Mouse (Mus musculus): ENCODE results near the gene Kif28.
"Not testable (repeated sequence)": the region's sequence is repeated elsewhere in the genome, so short reads cannot be mapped to it uniquely, and the experiment has no call there.

Kif28 gene

DNA sequence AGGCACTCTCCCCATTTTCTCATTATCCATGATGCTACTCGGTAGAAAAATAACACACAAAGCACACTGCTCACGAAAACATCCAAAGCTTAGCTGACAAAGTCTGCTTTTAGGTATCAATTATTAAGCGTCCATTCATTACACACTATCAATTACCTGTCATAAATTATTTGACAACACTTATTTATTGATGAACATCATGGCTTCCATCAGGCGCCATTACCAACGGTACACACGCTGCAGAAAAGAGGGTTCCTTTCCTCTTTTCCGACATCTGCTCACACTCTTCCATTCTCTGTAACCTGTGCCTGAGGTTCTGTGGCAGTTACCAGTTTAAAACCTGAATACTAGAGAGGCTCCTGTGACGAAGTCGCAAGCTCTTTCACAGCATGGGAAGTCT is at the start of gene Kif28:
TSS of gene Kif28 (minus strand) at position 101 of the 400 bp plus-strand sequence.
- no peak for DNase-seq

DNA sequence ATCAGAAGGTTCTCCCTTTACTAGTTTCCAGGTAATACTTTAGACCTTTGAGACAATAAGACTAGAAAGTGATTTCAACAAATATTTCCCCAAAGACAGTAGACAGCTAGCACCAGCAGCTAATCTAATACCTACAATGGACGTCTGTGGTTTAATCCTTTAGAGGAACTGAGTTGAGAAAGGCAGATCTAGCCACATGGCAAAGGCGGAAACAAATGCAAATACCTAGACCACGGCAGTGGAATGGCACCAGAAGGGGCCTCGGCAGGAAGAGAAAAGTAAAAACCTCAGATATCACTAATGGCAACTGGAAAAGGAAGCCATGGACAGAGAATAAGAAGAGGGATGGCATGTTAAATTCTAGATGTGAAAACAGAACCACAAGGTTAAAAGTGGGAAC is 42.2 kb upstream of the Kif28 start:
- DNase-seq, result peak; percentile 44 to 50

DNA sequence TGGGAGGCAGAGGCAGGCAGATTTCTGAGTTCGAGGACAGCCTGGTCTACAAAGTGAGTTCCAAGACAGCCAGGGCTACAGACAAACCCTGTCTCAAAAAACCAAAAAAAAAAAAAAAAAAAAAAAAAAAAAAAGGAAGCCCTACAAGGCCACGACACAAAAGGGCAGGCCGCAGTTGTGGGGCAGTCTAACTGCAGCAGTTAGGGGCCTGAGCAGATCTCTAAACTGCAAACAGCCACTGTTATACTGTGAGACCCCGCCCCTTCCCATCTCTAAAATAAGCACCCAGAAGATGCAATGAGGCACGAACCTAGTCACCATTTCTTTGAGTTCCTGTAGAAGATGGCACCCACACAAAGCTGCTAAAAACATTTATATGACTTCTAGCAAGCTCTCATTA is 40.4 kb upstream of the Kif28 start:
- no peak for DNase-seq

DNA sequence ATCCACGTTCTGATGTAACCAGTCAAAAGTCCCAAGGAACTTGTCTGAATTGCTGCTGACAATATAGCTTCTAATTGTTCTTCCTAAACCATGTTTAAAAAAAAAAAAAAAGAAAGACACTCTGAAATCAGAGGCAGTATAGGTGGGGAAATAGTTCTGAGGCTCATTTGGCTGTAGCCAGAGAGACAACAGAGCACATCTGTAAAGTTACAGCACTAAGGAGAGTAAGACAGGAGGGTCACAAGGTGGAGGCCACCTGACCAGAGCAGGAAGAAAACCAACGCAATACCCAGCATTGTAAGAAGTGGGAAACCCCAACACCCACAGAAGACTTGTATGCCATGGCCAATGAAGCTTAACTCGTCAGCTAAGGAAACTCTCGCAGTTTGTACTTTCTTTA is 39.0 kb upstream of the Kif28 start:
- DNase-seq, result peak; percentile 32 to 35

DNA sequence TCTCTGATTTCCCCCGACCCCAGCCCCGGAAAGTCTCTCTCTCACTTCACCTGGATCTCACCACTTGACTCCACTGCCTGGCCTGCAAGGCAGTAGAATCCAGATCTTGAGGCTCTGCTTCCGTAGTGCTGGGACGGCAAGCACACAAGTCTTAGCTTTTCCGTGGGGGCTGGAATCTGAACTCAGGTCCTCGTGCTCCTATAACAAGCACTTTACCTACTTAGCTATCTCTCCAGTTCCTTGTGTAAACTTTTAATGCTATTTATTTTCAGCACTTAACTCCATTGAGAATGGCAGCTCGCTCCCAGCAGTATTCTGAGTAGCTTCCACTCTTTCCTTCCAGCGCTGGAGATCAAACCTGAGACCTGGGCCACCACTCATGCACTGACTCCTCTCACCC is 31.8 kb upstream of the Kif28 start:
- DNase-seq, result no peak

DNA sequence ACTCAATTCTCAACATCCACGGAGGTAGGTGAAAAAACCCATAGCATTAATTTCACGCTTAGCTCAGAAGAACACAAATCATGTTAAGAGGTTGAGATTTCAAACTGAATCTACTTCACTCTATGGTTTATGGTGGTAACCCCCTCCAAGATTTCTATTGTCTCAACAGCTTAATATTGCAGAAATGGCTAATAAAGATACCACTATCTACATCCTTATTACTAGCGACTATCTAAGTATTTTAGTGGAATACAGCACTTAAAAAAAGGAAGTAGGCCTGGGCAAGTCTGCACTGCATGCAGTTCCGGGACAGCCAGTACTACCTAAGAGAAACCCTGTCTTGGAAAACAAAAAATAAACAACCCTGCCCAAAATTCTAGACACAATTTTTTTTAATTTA is 15.5 kb upstream of the Kif28 start:
- DNase-seq, result no peak

DNA sequence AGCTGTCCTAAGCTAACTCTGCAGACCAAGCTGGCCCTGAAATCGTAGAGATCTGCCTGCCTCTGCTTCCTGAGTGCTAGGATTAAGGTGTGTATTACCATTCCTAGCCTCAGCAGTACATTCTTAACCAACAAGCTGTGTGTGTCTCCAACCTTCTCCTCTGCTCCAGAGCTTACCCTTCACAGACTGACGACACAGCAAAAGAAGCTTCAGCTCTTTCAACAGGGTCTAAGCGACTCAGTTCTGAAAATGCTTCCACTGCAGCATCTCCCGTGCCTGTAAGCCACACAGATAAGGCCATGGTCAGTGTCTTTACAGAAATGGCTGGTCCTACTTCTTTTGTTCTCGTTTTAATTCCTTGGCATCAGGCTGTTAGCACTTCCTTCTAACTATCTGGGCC is 15.0 kb upstream of the Kif28 start:
- no peak for DNase-seq

DNA sequence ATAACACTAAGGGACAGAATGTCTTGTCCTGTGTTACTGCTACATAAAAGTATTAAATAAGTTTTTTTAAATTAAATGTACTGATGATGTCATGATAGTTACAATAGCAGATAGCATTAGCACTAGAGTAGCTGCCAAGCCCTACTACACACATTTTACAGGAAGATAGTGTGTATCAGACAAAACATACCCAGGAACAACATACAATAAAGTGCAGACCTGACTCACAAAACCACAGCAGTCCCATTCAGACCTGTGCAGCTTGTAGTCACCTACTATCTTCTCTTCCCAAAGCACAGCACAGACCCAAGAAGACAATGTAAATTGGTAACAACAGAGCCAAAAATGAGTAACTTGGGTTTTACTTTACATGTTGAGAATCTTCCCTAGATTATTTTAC is 11.4 kb upstream of the Kif28 start:
- no peak for DNase-seq

DNA sequence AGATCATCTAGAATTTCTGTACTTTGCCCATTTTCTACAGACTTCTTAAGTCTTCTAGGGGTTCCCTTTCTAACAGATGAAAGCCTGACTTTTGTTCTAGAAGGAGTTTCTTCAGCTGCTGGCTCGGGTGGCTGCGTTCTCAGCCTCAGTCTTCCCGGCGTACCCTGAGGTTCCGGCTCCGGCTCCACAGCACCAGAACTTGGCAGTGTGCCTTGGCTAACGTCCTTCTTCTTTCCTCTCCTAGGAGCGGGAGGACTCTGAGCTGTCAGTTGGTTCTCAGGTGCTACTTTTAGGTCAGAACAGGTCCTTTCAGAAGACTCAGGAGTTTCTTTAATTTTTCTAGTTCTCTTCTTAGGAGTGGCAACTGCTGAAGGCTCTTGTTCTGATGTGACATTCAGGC is 7.9 kb upstream of the Kif28 start:
- no peak for DNase-seq

DNA sequence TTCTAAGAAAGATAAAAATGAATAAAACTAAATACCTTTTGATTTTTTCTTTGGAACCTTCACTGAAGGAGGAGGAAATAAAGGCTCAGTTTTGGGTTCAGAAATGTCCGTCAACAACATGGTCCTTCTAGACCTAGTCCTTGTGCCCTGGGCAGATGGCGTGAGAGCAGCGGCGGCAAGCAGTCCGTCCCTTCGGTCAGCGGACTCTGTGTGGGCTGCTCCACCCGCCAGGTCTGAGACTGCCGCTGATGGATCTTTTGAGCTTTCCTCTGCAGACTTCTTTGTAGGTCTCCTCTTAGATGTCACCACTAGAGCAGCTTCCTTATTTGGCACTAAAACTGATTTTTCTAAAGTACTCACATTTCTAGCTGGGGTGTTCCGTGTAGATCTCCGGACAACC is 7.2 kb upstream of the Kif28 start:
- DNase-seq, result no peak

DNA sequence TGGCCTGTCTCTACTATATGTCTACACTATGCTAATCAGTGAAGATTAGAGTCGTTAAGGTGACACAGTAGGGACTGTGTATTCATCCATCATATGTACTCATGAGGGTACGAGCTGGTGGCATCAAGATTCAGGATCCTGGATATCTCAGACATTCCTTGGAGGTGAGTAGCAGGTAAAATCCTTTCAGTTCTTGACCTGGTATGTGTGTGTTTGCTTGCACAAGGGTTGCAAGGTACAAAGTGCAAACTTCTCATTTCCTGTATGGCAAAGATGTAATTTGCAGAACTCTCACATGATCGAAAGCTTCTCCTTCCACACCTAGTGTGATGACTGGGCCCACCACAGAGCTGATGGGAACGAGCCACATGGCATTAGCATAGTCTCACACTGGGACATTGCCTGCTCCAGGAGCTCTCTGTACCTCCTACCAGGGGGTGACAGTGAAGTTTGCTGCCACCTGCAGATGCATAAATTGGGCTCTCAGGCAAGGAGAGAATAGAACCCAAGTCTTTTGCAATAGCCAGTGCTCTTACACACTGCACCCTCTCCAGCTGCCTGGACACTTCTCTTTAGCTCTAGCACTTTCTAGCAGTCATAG is 1.4 kb downstream of the Kif28 start:
- DNase-seq, result no peak

DNA sequence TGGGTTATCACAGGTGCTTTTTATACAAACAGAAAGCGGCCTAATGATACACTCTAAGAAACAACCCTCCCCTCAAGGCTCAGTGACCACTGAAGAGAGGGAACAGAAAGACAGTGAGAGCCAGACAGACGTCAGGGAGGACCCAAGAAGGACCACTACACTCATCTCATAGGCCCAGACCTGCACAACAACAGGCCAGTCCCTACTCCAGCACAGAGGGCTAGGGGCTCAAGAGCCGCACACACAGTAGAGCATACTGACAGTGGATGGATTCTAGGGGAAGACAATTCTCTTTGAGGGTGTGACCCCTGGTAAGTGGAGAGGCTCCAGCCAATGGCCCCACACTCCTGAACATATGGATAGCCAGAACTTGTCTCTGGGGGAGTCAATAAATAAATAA is 8.6 kb downstream of the Kif28 start:
- no peak for DNase-seq

DNA sequence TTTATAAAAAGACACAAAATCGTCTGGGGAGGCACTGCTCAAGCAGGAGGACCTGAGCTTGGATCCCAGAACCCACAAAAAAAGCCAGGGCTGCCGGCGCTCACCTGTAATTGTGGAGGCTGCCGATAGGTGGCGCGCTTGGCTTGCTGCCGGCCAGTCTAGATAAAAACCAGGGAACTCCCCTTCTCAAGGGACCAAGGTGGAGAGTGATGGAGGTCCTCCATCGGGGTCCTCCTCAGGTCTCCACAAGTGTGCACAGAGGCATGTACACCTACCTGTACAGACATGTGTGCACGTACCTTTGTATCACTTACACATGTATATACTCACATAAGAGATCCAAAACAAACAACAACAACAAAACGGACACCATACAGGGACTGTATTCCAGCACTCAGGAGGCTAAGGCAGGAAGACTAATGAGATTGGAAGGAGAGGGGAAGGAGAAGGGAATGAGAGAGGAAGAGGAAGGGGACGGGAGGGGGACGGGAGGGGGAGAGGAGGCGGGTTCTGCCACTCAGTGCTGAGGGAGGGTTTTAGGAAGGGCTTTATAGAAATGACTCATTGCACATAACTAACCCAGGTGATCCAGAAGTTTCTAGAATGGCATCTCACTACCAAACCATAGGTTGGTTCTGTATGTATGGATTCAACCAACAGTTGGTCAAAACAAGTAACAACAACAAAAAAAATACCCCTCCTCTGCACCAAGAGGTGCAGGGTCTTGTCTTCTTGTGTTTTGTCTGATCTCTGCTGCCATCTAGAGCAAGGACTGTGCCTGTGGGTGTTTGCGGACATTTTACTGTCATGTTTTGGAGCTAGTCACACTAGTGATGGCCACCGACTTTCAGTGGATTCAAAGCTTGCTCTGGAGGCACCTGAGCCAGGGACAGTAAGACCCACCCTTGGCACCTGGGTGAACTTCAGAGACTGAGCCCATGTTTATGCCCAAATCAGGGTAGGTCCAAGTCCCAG is 10.3 kb downstream of the Kif28 start:
- DNase-seq, result peak; percentile 77 to 79

DNA sequence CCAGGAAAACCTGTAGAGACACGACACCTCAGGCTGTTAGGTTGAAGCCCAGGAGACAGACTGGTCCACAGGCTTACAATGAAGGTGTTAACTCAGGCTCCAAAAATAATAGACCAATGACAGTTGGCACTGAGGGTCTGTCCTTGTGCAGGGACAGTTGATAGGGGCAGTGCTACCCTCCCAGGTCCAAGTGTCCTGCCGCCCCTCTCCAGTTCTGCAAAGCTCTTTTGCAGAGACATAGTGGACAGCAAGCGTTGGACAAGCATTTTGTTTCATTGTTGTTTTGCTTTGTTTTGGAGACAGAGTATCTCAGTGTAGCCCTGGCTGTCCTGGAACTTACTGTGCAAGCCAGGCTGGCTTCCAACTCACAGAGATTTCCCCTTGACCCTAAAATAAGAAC is 13.7 kb downstream of the Kif28 start:
- DNase-seq, result no peak

DNA sequence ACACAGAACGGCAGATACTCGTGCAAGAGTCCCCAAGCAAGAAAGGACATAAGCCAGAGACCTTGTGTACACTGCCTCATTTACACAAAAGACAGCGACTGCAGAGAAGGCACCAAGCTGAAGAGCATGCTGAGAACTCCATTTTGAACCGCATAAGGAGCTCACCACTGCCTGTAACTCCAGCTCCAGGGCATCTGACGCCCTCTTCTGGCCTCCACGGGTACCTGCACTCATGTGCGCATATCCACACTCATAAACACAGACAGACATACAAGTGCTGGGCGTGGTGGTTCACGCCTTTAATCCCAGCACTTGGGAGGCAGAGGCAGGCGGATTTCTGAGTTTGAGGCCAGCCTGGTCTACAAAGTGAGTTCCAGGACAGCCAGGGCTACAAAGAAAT is 16.4 kb downstream of the Kif28 start:
- no peak for DNase-seq

DNA sequence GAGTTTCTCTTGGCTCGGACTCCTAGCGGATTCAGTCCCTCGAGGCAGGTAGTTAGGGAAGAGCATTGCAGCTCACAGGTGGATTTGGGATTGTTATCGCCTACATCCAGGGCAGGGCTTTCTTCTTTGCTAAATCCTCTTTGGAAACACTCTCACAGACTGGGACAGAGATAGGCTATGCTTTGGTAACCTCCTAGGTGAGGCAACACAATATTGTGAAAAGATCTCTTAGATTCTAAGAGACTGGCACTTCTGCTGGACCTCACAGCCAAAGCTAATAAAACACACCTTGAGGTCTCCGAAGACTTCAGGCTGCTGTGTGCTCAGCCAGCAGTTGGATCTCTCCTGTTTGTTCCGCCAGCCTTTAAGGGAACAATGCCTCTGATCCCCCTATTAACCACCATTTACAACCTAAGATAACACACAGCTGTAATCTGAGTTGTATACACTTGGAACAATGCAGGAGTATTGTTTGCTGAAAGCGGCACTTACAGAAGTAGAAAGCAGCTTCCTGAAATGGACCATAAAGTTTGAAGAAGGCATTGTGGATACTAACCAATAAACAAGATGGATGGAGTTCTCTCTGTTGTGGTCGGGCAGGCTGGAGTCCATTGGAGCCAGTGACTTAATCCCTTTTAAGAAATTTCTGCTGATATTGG is 22.1 kb downstream of the Kif28 start:
- DNase-seq, result no peak

DNA sequence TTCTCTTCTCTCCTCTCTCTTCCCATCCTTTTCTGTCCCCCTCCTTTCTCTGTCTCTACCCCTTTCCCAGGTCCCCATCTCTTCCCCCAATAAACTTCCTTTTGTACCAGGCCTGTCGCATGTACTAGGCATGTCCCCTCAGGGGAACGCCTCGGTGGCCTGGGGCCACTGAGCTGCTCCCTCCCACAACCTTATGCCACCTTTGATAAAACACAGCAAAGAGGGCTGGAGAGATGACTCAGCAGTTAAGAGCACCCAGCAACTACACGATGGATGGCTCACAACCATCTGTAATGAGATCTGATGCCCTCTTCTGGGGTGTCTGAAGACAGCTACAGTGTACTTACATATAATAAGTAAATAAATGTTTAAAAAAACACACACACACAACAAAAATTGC is 29.3 kb downstream of the Kif28 start:
- DNase-seq, result no peak

DNA sequence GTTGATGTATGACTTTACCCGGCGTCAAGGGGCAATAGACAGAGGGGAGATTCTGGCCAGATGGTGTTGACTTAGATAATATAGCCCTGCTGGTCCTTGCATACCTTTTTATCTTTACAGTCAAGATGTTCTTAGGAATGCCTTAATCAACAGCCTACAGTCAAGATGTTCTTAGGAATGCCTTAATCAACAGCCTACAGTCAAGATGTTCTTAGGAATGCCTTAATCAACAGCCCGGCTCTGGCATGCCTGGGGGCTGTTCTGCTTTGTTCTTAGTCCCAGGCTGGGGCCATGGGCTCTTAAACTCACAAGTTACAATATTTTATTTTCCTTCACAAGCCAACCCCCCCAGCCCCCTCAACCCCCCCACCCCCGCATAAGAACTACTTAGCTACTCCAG is 29.8 kb downstream of the Kif28 start:
- DNase-seq, result not testable (repeated sequence)

DNA sequence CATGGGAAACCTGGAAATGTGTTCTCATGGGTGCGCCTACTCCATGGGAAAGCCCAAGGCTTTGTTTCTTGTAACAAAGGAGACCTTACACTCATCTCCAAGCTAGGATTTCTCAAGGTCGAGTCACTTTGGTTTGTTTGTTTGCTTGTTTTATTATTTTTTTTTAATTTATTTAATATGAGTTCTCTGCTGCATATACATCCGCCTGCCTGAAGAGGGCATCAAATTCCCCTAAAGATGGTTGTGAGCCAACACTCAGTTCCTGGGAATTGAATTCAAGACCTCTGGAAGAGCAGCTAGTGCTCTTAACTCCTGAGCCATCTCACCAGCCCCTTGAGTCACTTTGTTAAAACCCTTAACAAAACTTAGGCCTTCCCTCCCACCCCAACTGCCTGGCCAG is 31.7 kb downstream of the Kif28 start:
- no peak for DNase-seq

DNA sequence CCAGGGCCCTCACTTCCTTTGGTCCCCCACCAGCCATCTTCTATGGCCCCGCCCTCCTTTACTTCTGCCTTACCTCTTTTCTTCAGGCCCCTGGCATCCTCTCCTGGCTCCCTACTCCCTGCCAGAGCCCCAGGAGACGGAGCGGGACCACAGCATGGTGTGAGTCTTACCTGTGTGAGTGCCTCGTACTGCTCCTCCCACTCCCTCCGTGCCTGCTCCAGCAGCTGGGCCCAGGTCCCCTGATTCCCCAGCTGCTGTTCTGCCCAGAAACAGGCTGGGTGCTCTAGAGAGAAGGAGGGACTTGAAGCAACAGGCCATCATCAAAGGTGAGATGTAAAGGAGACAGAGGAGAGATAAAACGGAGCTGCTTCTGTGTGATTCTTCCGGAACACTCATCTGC is 32.4 kb downstream of the Kif28 start:
- no peak for DNase-seq

DNA sequence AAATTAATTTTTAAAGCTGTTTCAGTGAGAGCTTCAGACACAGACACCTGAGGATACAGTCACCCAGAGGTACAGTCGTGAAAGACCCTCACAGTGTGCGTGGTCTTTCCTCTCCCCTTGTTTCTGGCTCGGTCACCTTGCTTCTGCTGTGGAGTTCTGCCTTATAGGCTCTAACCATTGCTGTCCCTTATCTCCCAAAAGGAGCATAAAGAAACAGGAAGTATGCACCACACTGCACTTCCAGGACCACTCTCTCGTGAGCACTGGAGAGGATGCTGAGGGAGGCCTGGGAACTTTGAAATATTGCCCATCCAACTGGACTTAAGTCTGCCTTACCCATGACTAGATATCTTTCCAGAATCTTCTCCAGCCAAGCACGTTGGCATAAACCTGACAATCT is 34.3 kb downstream of the Kif28 start:
- DNase-seq, result no peak

DNA sequence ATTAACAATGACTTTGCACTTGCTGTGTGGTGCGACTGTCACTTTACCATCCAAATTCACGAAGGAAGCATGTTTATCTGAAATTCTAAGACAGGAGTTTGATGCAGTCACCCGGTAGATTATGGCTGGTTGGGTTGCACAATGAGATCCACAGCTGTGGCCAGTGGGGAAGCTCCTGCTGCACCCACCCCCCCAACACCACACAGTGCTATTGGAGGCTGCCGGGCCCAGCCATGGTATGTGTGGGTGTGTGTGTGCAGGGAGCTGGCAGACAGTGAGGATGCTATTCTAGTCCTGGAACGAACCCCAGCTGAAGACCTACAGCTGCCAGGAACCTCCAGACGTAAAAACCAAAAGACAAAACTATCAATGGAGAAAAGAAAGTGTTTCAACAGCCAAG is 35.7 kb downstream of the Kif28 start:
- no peak for DNase-seq

DNA sequence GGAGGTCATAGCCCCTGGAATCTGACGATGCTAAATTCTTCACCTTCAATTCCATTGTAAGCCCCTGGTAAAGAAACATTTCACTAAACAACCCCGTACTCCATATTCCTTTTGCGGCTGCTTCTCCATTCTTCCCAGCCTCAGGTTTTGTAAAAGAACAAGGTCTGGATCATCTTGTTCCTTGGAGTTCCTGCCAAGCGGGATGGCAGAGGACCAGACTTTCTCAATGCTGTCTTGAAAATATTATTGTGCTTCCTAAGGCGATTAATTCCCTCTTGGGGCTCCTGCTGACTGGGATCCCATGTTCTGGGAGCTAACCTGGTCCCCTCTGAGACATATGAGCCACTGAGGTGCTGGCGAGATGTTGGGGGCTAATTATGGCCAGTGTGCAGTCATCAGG is 39.9 kb downstream of the Kif28 start:
- no peak for DNase-seq

DNA sequence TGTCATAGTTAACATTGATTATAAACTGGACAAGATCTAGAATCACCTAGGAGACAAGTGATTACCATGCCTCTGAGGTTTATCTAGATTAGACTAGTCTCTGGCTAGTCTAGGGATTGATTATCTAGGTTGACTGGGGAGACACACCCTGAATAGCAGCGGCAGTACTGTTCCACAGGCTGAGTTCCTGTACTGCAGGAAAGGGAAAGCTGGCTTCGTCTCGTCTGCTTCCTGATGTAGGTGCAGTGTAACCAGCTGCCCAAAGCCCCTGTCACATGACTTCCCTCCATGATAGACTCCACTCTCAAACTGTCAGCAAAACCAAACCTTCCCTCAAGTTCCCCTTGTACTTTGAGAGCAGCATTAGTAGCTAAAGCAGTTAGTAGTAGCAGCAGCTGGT is 40.9 kb downstream of the Kif28 start:
- DNase-seq, result no peak
